Mouse (Mus musculus) hindbrain, embryonic 15.5 days (tissue): ENCODE results near the gene Ccdc186. TPM values are rescaled to one million over a fixed set of nuclear protein-coding genes. Genes with fewer than 3 reads are reported as not detected.
"Not testable (repeated sequence)": the region's sequence is repeated elsewhere in the genome, so short reads cannot be mapped to it uniquely, and the experiment has no call there.

Source experiments
- ATAC-seq: fragments of 200-750 bp; cut with Nextera tagmentation; 2 replicates; pipeline ENCODE4 v1.8.0; 2017; ENCODE audit warnings: low read depth, moderate number of reproducible peaks, moderate TSS enrichment; ENCODE audit not compliant: low FRiP score
- H3K27ac ChIP-seq: fragments of 300-500 bp; sonication (generic); replicated peaks from 2 replicates; pipeline ENCODE4 v1.5.1; 2015; ENCODE audit warnings: mild to moderate bottlenecking, inconsistent platforms
- H3K27me3 ChIP-seq: fragments of 300-500 bp; sonication (generic); 2 replicates; pipeline ENCODE4 v1.6.1; 2015; ENCODE audit warnings: control low read depth, inconsistent platforms
- H3K36me3 ChIP-seq: fragments of 300-500 bp; sonication (generic); 2 replicates; pipeline ENCODE4 v1.6.1; 2015; ENCODE audit warnings: control low read depth, inconsistent platforms
- H3K4me1 ChIP-seq: fragments of 300-500 bp; sonication (generic); replicated peaks from 2 replicates; pipeline ENCODE4 v1.6.1; 2015; ENCODE audit warnings: control low read depth, inconsistent platforms
- H3K4me2 ChIP-seq: fragments of 300-500 bp; sonication (generic); 2 replicates; pipeline ENCODE4 v1.6.1; 2015; ENCODE audit warnings: moderate library complexity, mild to moderate bottlenecking, inconsistent platforms
- H3K4me3 ChIP-seq: fragments of 300-500 bp; sonication (generic); 2 replicates; pipeline ENCODE4 v1.5.1; 2015; ENCODE audit warnings: mild to moderate bottlenecking, inconsistent platforms
- H3K9ac ChIP-seq: fragments of 300-500 bp; sonication (generic); 2 replicates; pipeline ENCODE4 v1.6.1; 2015; ENCODE audit warnings: inconsistent platforms
- H3K9me3 ChIP-seq: fragments of 300-500 bp; sonication (generic); 2 replicates; pipeline ENCODE4 v1.6.1; 2016; ENCODE audit warnings: control low read depth, inconsistent platforms
- WGBS: fragments of 180-500 bp; shearing (Covaris S2); methylation state at CpG from one replicate; pipeline ENCODE4 v1.1.7; 2015; 5-methylcytosine and 5-hydroxymethylcytosine counted together
- polyA plus RNA-seq: library from polyadenylated mRNA; unstranded; fragments of >200 nt; fragmentation: Nextera tagmentation; extraction: Ambion mirVana; gene quantifications from 2 replicates; pipeline ENCODE4 v1.2.1, GENCODE M21; 2015

The Ccdc186 gene
- polyA plus RNA-seq, 1 experiment from 2014 or later: 20.3 TPM

DNA sequence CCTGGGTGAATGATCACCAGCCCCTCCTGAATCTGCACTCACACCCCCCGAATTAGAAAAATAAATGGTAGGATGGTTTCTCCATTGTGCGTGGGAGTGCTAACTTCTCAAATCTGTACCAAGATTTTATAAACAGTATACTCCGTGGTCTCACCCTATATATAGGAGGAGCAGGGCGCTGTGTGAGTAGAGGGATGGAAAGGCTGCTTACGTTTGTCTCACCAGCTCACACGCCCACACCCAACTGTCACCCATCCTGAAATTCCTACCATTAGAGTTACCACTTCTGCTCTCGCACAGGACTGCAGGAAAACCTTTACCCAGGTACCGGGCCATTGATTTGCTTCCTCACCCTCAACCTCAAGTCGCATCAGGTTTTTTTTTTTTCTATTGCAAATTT is 53.0 kb downstream of the Ccdc186 start:
- no peak overlapping the region for H3K4me2 ChIP-seq
- H3K9me3 ChIP-seq: no peaks in the 10 kb centered on the region
- WGBS: 90% methylated on average over 9 of the region's 9 CpGs
- no peaks in the 10 kb centered on the region for H3K27me3 ChIP-seq
- no peak overlapping the region for H3K27ac ChIP-seq
- H3K4me3 ChIP-seq: no peak overlapping the region
- no peak overlapping the region for H3K9ac ChIP-seq
- no peak for ATAC-seq
- no peaks in the 10 kb centered on the region for H3K4me1 ChIP-seq
- H3K36me3 ChIP-seq: no peaks in the 10 kb centered on the region

DNA sequence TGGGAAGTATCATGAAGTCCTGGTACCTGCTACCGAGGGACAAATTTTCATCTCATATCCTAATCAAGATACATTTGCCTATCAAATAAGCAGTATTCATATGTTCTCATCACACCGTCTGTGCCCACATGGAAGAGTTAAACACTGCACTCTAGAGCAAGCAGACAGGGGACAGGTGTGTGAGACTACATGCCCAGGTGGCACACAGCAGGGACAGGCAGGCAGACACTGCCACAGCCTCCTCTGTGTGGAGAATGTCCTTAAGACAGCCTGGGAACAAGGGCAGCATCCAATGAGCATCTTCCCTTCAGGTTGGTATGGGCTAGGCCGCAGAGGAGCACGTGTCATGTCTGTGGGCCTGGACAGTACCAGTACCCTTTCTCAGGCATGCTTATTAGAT is 59.3 kb downstream of the Ccdc186 start:
- H3K9ac ChIP-seq: no peak overlapping the region
- no peak for ATAC-seq
- 93% methylated on average over 4 of the region's 4 CpGs for WGBS
- no peak overlapping the region for H3K27ac ChIP-seq
- H3K4me1 ChIP-seq: no peaks in the 10 kb centered on the region
- no peak overlapping the region for H3K4me2 ChIP-seq
- no peaks in the 10 kb centered on the region for H3K27me3 ChIP-seq
- no peaks in the 10 kb centered on the region for H3K9me3 ChIP-seq
- H3K36me3 ChIP-seq: no peaks in the 10 kb centered on the region
- no peak overlapping the region for H3K4me3 ChIP-seq

GRCm38 (mm10) chr19:56761727-56762126 is 60.3 kb downstream of the Ccdc186 start:
- Histone ChIP-seq H3K4me3 (no peak overlapping the region), H3K4me1 (no peaks in the 10 kb centered on the region), H3K27ac (no peak overlapping the region), H3K27me3 (no peaks in the 10 kb centered on the region), H3K36me3 (no peaks in the 10 kb centered on the region), H3K4me2 (no peak overlapping the region), H3K9me3 (no peaks in the 10 kb centered on the region), H3K9ac (no peak overlapping the region)
- WGBS: 89% methylated on average over 2 of the region's 2 CpGs
- no peak for ATAC-seq

DNA sequence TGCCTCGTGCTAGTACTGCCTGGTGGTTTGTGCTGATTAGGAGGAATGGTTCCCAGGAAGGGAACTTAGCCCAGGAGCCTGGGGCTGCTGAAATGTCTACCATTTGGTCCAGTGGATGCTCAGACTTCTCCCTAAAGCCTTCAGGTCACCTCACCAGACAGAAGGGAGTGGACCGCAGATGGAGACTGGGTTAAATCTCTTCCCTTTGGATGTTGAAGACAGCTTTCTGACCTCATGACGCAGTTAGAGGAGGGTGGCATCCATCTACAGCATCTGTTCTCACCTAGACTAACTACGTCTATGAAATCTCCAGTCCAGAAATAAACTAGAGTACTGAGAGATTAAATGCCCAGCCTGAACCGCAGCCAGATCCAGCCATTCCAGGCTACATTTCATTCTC is 60.9 kb downstream of the Ccdc186 start:
- WGBS: 90% methylated on average over 5 of the region's 5 CpGs
- no peak for ATAC-seq
- Histone ChIP-seq H3K9me3 (no peaks in the 10 kb centered on the region), H3K36me3 (no peaks in the 10 kb centered on the region), H3K27me3 (no peaks in the 10 kb centered on the region), H3K4me1 (no peaks in the 10 kb centered on the region), H3K4me3 (no peak overlapping the region), H3K27ac (no peak overlapping the region), H3K4me2 (no peak overlapping the region), H3K9ac (no peak overlapping the region)

DNA sequence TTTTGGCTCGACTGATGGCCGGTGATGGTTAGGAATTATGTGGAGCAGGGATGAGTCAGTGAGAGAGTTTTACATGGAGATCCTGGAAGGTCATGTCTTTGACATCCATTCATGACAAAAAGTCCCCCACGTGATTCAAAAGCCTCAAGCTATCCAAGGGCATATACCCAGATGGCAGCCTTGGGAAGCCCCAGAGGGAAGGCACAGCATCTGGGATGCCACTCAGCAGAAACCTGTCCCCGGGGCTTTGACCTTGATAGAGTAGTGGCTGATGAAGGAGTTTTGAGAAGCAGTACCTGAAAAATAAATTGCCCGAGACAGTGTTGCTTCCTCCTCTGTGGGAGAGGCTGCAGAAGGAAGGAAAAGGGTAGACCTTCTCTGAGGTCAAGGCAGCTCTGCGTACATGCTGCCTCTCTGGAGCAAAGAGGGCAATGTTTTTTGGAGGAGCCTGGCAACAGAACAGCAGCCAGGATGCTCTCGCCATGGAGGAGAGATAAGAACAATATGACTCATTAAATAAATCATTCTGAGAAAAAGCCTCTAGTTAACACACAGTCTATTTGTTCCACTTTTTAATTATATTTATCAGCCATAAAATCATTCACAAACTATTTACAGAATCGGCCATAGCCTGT is 61.6 kb downstream of the Ccdc186 start:
- Histone ChIP-seq H3K4me3 (no peak overlapping the region), H3K27ac (no peak overlapping the region), H3K9me3 (no peaks in the 10 kb centered on the region), H3K27me3 (no peaks in the 10 kb centered on the region), H3K9ac (no peak overlapping the region), H3K4me1 (no peaks in the 10 kb centered on the region), H3K4me2 (no peak overlapping the region), H3K36me3 (no peaks in the 10 kb centered on the region)
- 92% methylated on average over 8 of the region's 8 CpGs for WGBS
- no peak for ATAC-seq

GRCm38 (mm10) chr19:56759740-56760139 is 62.2 kb downstream of the Ccdc186 start:
- Histone ChIP-seq H3K4me1 (no peaks in the 10 kb centered on the region), H3K27me3 (no peaks in the 10 kb centered on the region), H3K4me3 (no peak overlapping the region), H3K27ac (no peak overlapping the region), H3K9ac (no peak overlapping the region), H3K9me3 (no peaks in the 10 kb centered on the region), H3K4me2 (no peak overlapping the region), H3K36me3 (no peaks in the 10 kb centered on the region)
- WGBS: 91% methylated on average over 4 of the region's 4 CpGs
- ATAC-seq: no peak

DNA sequence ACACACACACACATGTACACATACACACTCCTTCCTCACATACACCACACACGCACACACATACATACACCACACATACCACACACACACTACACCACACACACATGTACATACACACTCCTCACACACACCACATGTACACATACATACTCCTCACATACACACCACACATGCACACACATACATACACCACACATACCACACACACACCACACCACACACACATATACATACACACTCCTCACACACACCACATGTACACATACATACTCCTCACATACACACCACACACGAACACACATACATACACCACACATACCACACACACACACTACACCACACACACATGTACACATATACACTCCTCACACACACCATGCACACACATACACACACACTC is 63.7 kb downstream of the Ccdc186 start:
- WGBS: 96% methylated on average over 2 of the region's 2 CpGs
- no peaks in the 10 kb centered on the region for H3K9me3 ChIP-seq
- H3K9ac ChIP-seq: no peak overlapping the region
- H3K36me3 ChIP-seq: no peaks in the 10 kb centered on the region
- no peaks in the 10 kb centered on the region for H3K27me3 ChIP-seq
- no peak overlapping the region for H3K4me3 ChIP-seq
- H3K4me1 ChIP-seq: no peaks in the 10 kb centered on the region
- no peak overlapping the region for H3K27ac ChIP-seq
- H3K4me2 ChIP-seq: no peak overlapping the region
- ATAC-seq: no peak

DNA sequence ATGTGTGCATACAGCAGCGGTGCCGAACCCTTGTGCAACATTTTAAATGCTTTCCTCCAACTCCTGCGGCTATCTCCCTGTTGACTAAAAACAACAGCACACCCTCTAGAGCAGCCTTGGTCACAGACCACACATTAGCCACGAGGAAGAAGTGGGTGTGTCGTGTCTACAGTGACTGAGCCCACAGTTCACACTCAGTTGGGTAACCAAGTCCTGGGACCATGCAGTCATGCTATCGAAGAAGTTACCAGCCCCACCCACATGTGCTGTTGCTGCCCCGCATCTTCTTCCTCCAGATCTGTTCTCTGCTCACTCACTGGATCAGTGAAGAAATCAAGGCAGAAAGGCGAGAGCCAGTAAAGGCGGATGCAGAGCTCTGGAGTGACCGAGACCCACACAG is 65.6 kb downstream of the Ccdc186 start:
- Histone ChIP-seq H3K36me3 (no peaks in the 10 kb centered on the region), H3K9ac (no peak overlapping the region), H3K27ac (no peak overlapping the region), H3K4me2 (no peak overlapping the region), H3K27me3 (no peaks in the 10 kb centered on the region), H3K9me3 (no peaks in the 10 kb centered on the region), H3K4me1 (no peaks in the 10 kb centered on the region), H3K4me3 (no peak overlapping the region)
- WGBS: 89% methylated on average over 10 of the region's 10 CpGs
- ATAC-seq: no peak

- H3K4me2 ChIP-seq, H3K27ac ChIP-seq, H3K4me3 ChIP-seq, ATAC-seq, H3K9me3 ChIP-seq, H3K4me1 ChIP-seq, H3K36me3 ChIP-seq, H3K9ac ChIP-seq, H3K27me3 ChIP-seq: not testable (repeated sequence)
- WGBS: 93% methylated on average over 2 of the region's 2 CpGs
Observed at GRCm38 (mm10) chr19:56754456-56754855, 67.5 kb downstream of the Ccdc186 start.

GRCm38 (mm10) chr19:56750709-56751108 is 71.3 kb downstream of the Ccdc186 start:
- Histone ChIP-seq H3K4me2 (no peak overlapping the region), H3K9ac (no peak overlapping the region), H3K27ac (no peak overlapping the region), H3K4me1 (no peaks in the 10 kb centered on the region), H3K4me3 (no peak overlapping the region), H3K9me3 (no peaks in the 10 kb centered on the region), H3K36me3 (no peaks in the 10 kb centered on the region), H3K27me3 (no peaks in the 10 kb centered on the region)
- WGBS: 23% methylated on average over 4 of the region's 4 CpGs
- no peak for ATAC-seq

DNA sequence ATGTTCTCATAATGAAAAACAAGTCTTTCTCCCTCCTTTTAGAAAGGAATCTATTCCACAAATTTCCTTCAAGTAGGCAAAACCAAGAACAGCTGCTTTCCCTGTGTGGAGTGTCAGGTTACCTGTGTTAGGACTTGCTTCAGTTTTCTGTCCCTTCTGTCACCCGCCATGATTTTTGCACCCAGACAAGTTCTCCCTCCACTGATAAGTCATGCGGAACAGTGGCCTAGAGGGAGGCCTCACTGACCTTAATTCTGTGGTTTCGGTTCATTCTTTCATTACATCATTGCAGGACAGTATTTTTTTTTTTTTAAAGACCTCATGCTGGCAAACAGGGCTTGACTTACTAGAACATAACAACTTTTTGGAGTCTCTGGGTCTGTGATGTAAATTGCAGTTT is 72.6 kb downstream of the Ccdc186 start:
- Histone ChIP-seq H3K36me3 (no peaks in the 10 kb centered on the region), H3K9ac (no peak overlapping the region), H3K4me3 (no peak overlapping the region), H3K27ac (no peak overlapping the region), H3K4me2 (no peak overlapping the region), H3K4me1 (0 out of 2 replicates have a peak, but pooled peaks cover under 1% of the 10 kb centered on the region), H3K9me3 (no peaks in the 10 kb centered on the region), H3K27me3 (no peaks in the 10 kb centered on the region)
- WGBS: 39% methylated on average over 3 of the region's 3 CpGs
- no peak for ATAC-seq

DNA sequence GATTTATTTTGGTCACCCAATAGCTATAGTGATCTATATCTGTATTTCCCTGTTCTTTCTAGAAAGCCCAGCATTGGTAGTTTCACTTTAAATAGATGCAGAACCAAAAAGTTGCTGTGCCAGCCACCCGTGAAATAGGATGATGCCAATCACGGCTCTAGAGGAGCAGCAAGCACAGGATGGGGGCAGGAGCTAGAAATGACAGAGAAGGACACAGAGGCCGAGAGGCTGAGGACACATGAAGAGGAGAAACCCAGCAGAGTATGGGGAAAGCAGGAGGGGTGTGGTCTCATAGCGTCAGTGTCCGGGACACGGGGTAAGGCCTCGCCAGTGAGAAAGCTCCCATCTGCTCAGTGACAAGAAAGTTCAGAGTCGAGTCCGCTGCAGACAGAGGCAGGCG is 74.1 kb downstream of the Ccdc186 start:
- Histone ChIP-seq H3K9ac (no peak overlapping the region), H3K27ac (no peak overlapping the region), H3K36me3 (no peaks in the 10 kb centered on the region), H3K4me2 (no peak overlapping the region), H3K4me3 (no peak overlapping the region), H3K9me3 (no peaks in the 10 kb centered on the region), H3K27me3 (no peaks in the 10 kb centered on the region), H3K4me1 (0 out of 2 replicates have a peak, but pooled peaks cover 4% of the 10 kb centered on the region)
- 71% methylated on average over 10 of the region's 10 CpGs for WGBS
- ATAC-seq: no peak

DNA sequence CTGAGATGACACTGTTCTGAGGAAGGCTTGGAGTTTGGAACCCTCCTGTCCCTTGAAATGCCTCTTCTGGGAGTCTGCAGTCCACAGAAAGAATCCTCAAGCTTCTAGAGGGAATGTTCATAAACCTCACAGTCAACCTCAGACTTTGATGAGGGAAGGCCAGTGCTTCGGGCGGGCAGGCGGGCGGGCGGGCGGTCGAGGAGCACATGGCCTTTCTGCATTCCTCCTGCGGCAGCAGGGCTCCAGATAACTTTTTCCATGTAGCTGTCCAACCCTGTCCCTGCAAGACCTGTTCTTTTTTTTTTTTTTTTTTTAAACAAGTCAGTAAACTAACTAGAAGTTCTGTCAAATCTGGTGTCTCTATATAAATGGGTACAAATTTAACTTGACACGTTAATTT is 75.4 kb downstream of the Ccdc186 start:
- ATAC-seq: no peak
- Histone ChIP-seq H3K4me1 (0 out of 2 replicates have a peak, but pooled peaks cover 4% of the 10 kb centered on the region), H3K27ac (no peak overlapping the region), H3K9me3 (no peaks in the 10 kb centered on the region), H3K36me3 (no peaks in the 10 kb centered on the region), H3K9ac (no peak overlapping the region), H3K27me3 (no peaks in the 10 kb centered on the region), H3K4me2 (no peak overlapping the region), H3K4me3 (no peak overlapping the region)
- 95% methylated on average over 9 of the region's 9 CpGs for WGBS
